Mouse (Mus musculus): ENCODE measurements around the gene Ddhd1.

Ddhd1 gene

GRCm38 (mm10) chr14:45657641-45658611, at the start of gene Ddhd1:
Gene Ddhd1, minus strand, starts transcription at chr14:45658143.
- in situ Hi-C loops (cut with MseI, MboI), result no loop called here

GRCm38 (mm10) chr14:45707176-45707910, 49.4 kb upstream of the Ddhd1 start:
- in situ Hi-C loops (cut with MseI, MboI), result no loop called here

- in situ Hi-C loops (cut with MseI, MboI), result no loop called here
Measured at GRCm38 (mm10) chr14:45700031-45700572, 42.2 kb upstream of the Ddhd1 start.

- in situ Hi-C loops (cut with MseI, MboI), result loop anchor here (10.0 kb wide), 1 partner anchor 134 kb away; no protein-coding TSS in a partner anchor
Measured at GRCm38 (mm10) chr14:45698867-45699266, 40.9 kb upstream of the Ddhd1 start.

GRCm38 (mm10) chr14:45696098-45696497, 38.2 kb upstream of the Ddhd1 start:
- in situ Hi-C loops (cut with MseI, MboI), result loop anchor here (10.0 kb wide), 1 partner anchor 131 kb away; no protein-coding TSS in a partner anchor

- in situ Hi-C loops (cut with MseI, MboI), result loop anchor here (10.0 kb wide), 1 partner anchor 129 kb away; no protein-coding TSS in a partner anchor
Measured at GRCm38 (mm10) chr14:45693891-45694290, 35.9 kb upstream of the Ddhd1 start.

- in situ Hi-C loops (cut with MseI, MboI), result loop anchor here (10.0 kb wide), 1 partner anchor 126 kb away; no protein-coding TSS in a partner anchor
Measured at GRCm38 (mm10) chr14:45690520-45691246, 32.7 kb upstream of the Ddhd1 start.

GRCm38 (mm10) chr14:45685313-45685712, 27.4 kb upstream of the Ddhd1 start:
- in situ Hi-C loops (cut with MseI, MboI), result no loop called here

GRCm38 (mm10) chr14:45676722-45677121, 18.8 kb upstream of the Ddhd1 start:
- in situ Hi-C loops (cut with MseI, MboI), result no loop called here

- in situ Hi-C loops (cut with MseI, MboI), result no loop called here
Measured at GRCm38 (mm10) chr14:45668325-45668724, 10.4 kb upstream of the Ddhd1 start.

- in situ Hi-C loops (cut with MseI, MboI), result no loop called here
Measured at GRCm38 (mm10) chr14:45667231-45667630, 9.3 kb upstream of the Ddhd1 start.

- in situ Hi-C loops (cut with MseI, MboI), result no loop called here
Measured at GRCm38 (mm10) chr14:45661575-45661974, 3.6 kb upstream of the Ddhd1 start.

- in situ Hi-C loops (cut with MseI, MboI), result no loop called here
Measured at GRCm38 (mm10) chr14:45660315-45660714, 2.4 kb upstream of the Ddhd1 start.

GRCm38 (mm10) chr14:45656831-45657640, 907 bp downstream of the Ddhd1 start:
- in situ Hi-C loops (cut with MseI, MboI), result no loop called here

GRCm38 (mm10) chr14:45654876-45655416, 3.0 kb downstream of the Ddhd1 start:
- in situ Hi-C loops (cut with MseI, MboI), result no loop called here

- in situ Hi-C loops (cut with MseI, MboI), result no loop called here
Measured at GRCm38 (mm10) chr14:45653756-45654155, 4.2 kb downstream of the Ddhd1 start.

GRCm38 (mm10) chr14:45648999-45649818, 8.7 kb downstream of the Ddhd1 start:
- in situ Hi-C loops (cut with MseI, MboI), result no loop called here

- in situ Hi-C loops (cut with MseI, MboI), result no loop called here
Measured at GRCm38 (mm10) chr14:45648144-45648543, 9.8 kb downstream of the Ddhd1 start.

GRCm38 (mm10) chr14:45647632-45648031, 10.3 kb downstream of the Ddhd1 start:
- in situ Hi-C loops (cut with MseI, MboI), result no loop called here

Data from mouse trophoblast stem cell (cell line).